Mouse (Mus musculus) erythroblast, embryonic 14.5 days (primary cell): ENCODE measurements at regions not wholly inside any gene's neighbourhood (a gene's known extent, or its start where the extent isn't known, plus 50 kb on each side); places are given as distances from the start of the nearest gene placed in this dataset.

Source experiments
- H3K27me3 ChIP-seq: 2 replicates; pipeline ENCODE4 v1.6.1; 2012; ENCODE audit warnings: inconsistent platforms; ENCODE audit not compliant: control insufficient read depth
- H3K36me3 ChIP-seq: 2 replicates; pipeline ENCODE4 v1.6.1; 2012; ENCODE audit warnings: mild to moderate bottlenecking, inconsistent platforms; ENCODE audit not compliant: control insufficient read depth
- H3K4me1 ChIP-seq: 2 replicates; pipeline ENCODE4 v1.6.1; 2012; ENCODE audit warnings: inconsistent platforms; ENCODE audit not compliant: control insufficient read depth
- H3K4me3 ChIP-seq: replicated peaks from 2 replicates; pipeline ENCODE3; 2012; ENCODE audit warnings: moderate library complexity, mild to moderate bottlenecking, inconsistent platforms
- H3K9me3 ChIP-seq: 2 replicates; pipeline ENCODE4 v1.6.1; 2012; ENCODE audit warnings: low read length, inconsistent platforms, mixed read lengths; ENCODE audit not compliant: control insufficient read depth
- GATA1 ChIP-seq: IDR thresholded peaks from 2 replicates; pipeline ENCODE4 v1.6.1; 2012; ENCODE audit warnings: low read length, inconsistent platforms, mixed read lengths
- TAL1 ChIP-seq: IDR thresholded peaks from 3 replicates; pipeline ENCODE4 v1.6.1; 2012; ENCODE audit warnings: low read length, inconsistent platforms, mixed read lengths

DNA sequence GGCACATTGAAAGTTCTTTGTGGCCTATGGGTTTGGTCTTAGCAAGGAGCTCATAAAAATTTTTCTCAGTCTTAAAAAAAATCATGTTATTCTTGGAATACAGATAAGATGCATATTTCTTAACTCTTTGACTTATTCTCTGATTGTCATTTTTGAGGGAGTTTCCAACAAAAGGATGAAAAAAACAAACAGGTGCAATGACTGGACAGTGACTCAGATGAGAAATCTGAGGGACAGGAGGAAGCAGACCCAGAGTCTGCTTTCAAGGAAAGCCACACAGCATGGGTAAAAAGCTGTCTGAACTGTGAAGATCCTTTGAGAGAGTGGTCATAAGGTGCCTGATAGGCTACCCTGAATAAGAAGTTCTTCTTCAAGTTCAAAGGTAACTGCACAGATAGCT is 363.8 kb upstream of the Marcks start:
- H3K27me3 ChIP-seq: no peaks in the 10 kb centered on the region
- TF ChIP-seq GATA1: no peak
- no peak for TF ChIP-seq TAL1
- H3K36me3 ChIP-seq: no peaks in the 10 kb centered on the region
- H3K4me3 ChIP-seq: no peak overlapping the region
- H3K4me1 ChIP-seq: no peaks in the 10 kb centered on the region
- no peaks in the 10 kb centered on the region for H3K9me3 ChIP-seq

DNA sequence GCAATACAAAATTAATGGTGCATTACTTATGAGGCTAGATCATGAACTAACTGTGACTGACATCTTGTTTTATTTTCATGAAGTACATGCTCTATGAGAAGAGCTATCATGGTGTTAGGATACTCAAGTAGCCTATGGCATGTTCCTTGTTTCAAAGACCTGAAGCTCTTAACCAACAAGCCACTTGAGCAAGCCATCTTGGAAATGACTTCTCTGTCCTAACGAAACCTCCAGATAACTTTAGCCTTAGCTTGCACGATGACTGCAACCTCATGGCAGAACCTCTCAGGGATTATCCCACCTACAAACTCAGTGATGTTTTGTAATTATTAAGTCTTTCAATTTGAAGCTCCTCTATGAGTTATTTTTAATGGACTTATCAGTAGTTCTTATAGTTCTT is 362.3 kb upstream of the Marcks start:
- no peaks in the 10 kb centered on the region for H3K36me3 ChIP-seq
- H3K4me3 ChIP-seq: no peak overlapping the region
- H3K27me3 ChIP-seq: no peaks in the 10 kb centered on the region
- H3K9me3 ChIP-seq: no peaks in the 10 kb centered on the region
- no peak for TF ChIP-seq GATA1
- H3K4me1 ChIP-seq: no peaks in the 10 kb centered on the region

GRCm38 (mm10) chr10:37495467-37495866 is 356.7 kb upstream of the Marcks start:
- no peaks in the 10 kb centered on the region for H3K4me1 ChIP-seq
- no peaks in the 10 kb centered on the region for H3K9me3 ChIP-seq
- H3K27me3 ChIP-seq: no peaks in the 10 kb centered on the region
- no peaks in the 10 kb centered on the region for H3K36me3 ChIP-seq
- no peak overlapping the region for H3K4me3 ChIP-seq
- no peak for TF ChIP-seq GATA1
- TF ChIP-seq TAL1: no peak

DNA sequence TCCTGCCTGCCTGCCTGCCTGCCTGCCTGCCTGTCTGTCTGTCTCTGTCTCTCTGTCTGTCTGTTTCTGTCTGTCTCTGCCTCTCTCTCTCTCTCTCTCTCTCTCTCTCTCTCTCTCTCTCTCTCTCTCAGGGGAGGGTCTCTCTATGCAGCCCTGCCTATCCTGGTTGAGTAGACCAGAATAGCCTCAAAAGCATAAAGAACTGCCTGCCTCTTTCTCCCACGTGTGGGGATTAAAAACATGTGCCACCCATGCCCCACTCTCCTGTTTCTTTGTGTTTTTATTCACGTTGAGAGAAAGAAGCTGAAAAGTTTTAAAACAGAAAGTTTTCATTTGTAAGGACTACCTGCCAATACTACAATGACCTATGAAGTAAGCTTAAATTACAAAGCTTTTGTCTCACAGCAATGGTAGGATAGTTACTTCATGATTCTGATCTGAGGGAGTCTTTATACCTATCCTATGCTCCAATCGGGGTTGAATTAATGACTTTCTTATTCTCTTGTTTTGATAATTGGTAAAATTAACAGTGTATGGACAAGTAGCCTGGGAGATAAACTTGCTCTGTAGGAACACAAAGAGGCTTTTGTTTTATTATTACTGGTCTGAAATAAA is 355.9 kb upstream of the Marcks start:
- TF ChIP-seq GATA1 (no peak), TAL1 (no peak)
- H3K27me3 ChIP-seq: no peaks in the 10 kb centered on the region
- H3K36me3 ChIP-seq: no peaks in the 10 kb centered on the region
- H3K4me1 ChIP-seq: no peaks in the 10 kb centered on the region
- no peak overlapping the region for H3K4me3 ChIP-seq
- no peaks in the 10 kb centered on the region for H3K9me3 ChIP-seq

GRCm38 (mm10) chr10:37494098-37494497 is 355.4 kb upstream of the Marcks start:
- Histone ChIP-seq H3K4me3 (no peak overlapping the region), H3K36me3 (no peaks in the 10 kb centered on the region), H3K4me1 (no peaks in the 10 kb centered on the region), H3K27me3 (no peaks in the 10 kb centered on the region), H3K9me3 (no peaks in the 10 kb centered on the region)
- TF ChIP-seq GATA1 (no peak), TAL1 (no peak)

DNA sequence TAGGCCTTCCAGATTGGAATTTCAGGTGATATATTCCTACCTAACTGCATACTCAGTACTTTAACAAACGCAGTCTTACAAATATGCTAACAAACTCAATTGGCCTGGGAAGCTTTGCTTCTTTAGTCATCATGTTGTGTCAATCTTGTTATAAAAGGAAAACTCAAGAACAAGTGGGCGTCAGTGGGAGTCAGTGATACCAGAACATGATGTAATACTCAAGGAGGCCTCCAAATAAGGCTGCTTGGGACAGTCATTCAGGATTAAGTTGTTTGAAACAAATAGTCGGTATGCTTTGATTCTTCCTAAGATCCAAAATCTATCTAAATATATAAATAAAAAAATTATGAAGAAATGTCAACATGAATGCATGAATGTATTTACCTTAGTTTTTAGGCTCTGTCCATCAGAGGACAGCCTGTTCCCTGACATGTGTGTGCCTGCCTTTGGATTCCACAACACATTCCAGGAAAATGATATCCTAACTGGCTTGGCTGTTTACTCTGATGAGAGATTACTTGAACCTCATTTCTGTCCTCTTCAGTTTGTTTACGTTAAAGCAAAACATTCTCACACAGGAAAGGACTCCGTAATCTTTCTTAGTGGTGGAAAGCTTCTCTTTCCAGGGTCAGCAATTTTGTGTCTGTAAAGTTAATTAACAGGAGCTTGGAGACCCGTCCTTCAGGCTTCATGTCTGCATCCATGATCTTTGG is 345.7 kb upstream of the Marcks start:
- no peak for TF ChIP-seq TAL1
- no peak for TF ChIP-seq GATA1
- H3K4me1 ChIP-seq: no peaks in the 10 kb centered on the region
- H3K27me3 ChIP-seq: no peaks in the 10 kb centered on the region
- H3K36me3 ChIP-seq: no peaks in the 10 kb centered on the region
- no peaks in the 10 kb centered on the region for H3K9me3 ChIP-seq
- no peak overlapping the region for H3K4me3 ChIP-seq

GRCm38 (mm10) chr10:37483521-37483920 is 344.8 kb upstream of the Marcks start:
- Histone ChIP-seq H3K4me3 (no peak overlapping the region), H3K27me3 (no peaks in the 10 kb centered on the region), H3K4me1 (no peaks in the 10 kb centered on the region), H3K36me3 (no peaks in the 10 kb centered on the region), H3K9me3 (no peaks in the 10 kb centered on the region)
- TF ChIP-seq TAL1 (no peak), GATA1 (no peak)

DNA sequence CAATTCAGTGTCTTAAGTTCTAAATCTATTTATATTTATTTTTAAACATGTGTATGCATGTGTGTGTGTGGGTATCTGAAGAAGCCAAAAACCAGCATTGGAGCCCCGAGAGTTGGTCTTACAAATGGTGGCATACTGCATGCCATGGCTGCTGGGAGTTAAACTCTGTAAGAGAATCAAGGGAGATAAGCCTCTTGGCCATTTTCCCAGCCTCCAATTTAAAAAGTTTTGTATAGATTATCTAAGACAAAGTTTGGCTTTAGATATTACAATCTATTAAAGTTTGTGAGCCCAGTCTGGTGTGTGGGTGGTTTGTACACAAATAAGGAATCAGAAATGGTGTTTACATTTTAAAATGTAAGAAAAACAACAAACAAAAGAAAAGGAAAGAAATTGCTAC is 343.2 kb upstream of the Marcks start:
- Histone ChIP-seq H3K36me3 (no peaks in the 10 kb centered on the region), H3K4me3 (no peak overlapping the region), H3K27me3 (no peaks in the 10 kb centered on the region), H3K4me1 (no peaks in the 10 kb centered on the region), H3K9me3 (no peaks in the 10 kb centered on the region)
- TF ChIP-seq TAL1 (no peak), GATA1 (no peak)

- no peak overlapping the region for H3K4me3 ChIP-seq
- no peaks in the 10 kb centered on the region for H3K4me1 ChIP-seq
- no peak for TF ChIP-seq GATA1
- no peak for TF ChIP-seq TAL1
- H3K9me3 ChIP-seq: no peaks in the 10 kb centered on the region
- H3K36me3 ChIP-seq: no peaks in the 10 kb centered on the region
- H3K27me3 ChIP-seq: no peaks in the 10 kb centered on the region
Observed at GRCm38 (mm10) chr10:37480331-37480730, 341.6 kb upstream of the Marcks start.

GRCm38 (mm10) chr10:37478108-37478507 is 339.4 kb upstream of the Marcks start:
- H3K4me1 ChIP-seq: no peaks in the 10 kb centered on the region
- no peaks in the 10 kb centered on the region for H3K27me3 ChIP-seq
- no peaks in the 10 kb centered on the region for H3K36me3 ChIP-seq
- no peaks in the 10 kb centered on the region for H3K9me3 ChIP-seq
- TF ChIP-seq GATA1: no peak
- no peak for TF ChIP-seq TAL1
- H3K4me3 ChIP-seq: no peak overlapping the region
